ENCODE assay signal across 22 mouse cellular contexts in genomic region chr10:18059807-18060206, GRCm38 (mm10). TPM values are rescaled to one million over a fixed set of nuclear protein-coding genes. Genes with fewer than 3 reads are reported as not detected.
A peak's percentile ranks its signal among the peaks of the same experiment; 100 is the strongest.
DNase-seq lines count a peak whose midpoint lies in the region; ATAC-seq lines count a peak whose summit lies in the region.
"Had no signal": no experiment of that assay in that cellular context is flagged by ENCODE, and none has a peak within 500 bp of the region (broad histone marks: within the 10 kb centered on the region; RNA-seq: fewer than 3 reads in every experiment).

No protein-coding gene starts in this region.

- peaks cover 14% of the 10 kb centered on the region for H3K4me1 ChIP-seq in intestine, embryonic 14.5 days (replicated peaks; ENCODE audit: control insufficient read depth, insufficient read depth, low read length)
- H3K4me1 ChIP-seq in intestine, embryonic 15.5 days (replicated peaks), result peaks cover 13% of the 10 kb centered on the region; the same call in 1 of the 2 replicates

- 75% methylated on average over 13 of the region's 13 CpGs for WGBS in intestine, embryonic 14.5 days
- WGBS in intestine, embryonic 15.5 days, result 66% methylated on average over 13 of the region's 13 CpGs

- DNase-seq in intestine, embryonic 14.5 days (ENCODE audit: low spot score), result peak; percentile 54
- DNase-seq in CD4-positive helper T cell, adult 2 months (ENCODE audit: low read depth, low spot score), result peak; percentile 29
- DNase-seq in fibroblast of lung, adult 2 months (ENCODE audit: low read depth), result peak; percentile 51
- DNase-seq in lung, postnatal 25 days (ENCODE audit: low spot score), result peak; percentile 39
- no peak for DNase-seq in layer of hippocampus, adult 8-10 months (ENCODE audit: low spot score in 2 of 2)
- DNase-seq in right cerebral cortex, postnatal 14 days, result no peak
- DNase-seq: B cell, adult 2 months; cerebellum, adult 8-10 months; gastrocnemius, adult 2 months; heart, adult 18-20 months; heart, postnatal 36 days; kidney, postnatal 4 days; spleen, adult 18-20 months; thymus, postnatal 36 days had no signal

- no peaks in the 10 kb centered on the region for H3K27me3 ChIP-seq in intestine, embryonic 14.5 days (replicated peaks; ENCODE audit: control insufficient read depth, insufficient read depth, low read length)
- H3K27me3 ChIP-seq in intestine, embryonic 15.5 days (replicated peaks), result no peaks in the 10 kb centered on the region
- H3K27me3 ChIP-seq: forebrain, embryonic 12.5 days; liver, embryonic 12.5 days; midbrain, embryonic 13.5 days; Patski had no signal

- no peak overlapping the region for H3K27ac ChIP-seq in intestine, embryonic 14.5 days (ENCODE audit: low read depth)
- no peak overlapping the region for H3K27ac ChIP-seq in intestine, embryonic 15.5 days
- H3K27ac ChIP-seq: embryonic facial prominence, embryonic 10.5 days; forebrain, embryonic 12.5 days; gastrocnemius, adult 2 months; liver, embryonic 12.5 days; midbrain, embryonic 13.5 days had no signal

- H3K4me2 ChIP-seq in intestine, embryonic 14.5 days (ENCODE audit: low read length), result no peak overlapping the region
- no peak overlapping the region for H3K4me2 ChIP-seq in intestine, embryonic 15.5 days (replicated peaks)
- H3K4me2 ChIP-seq: forebrain, embryonic 12.5 days; liver, embryonic 12.5 days; midbrain, embryonic 13.5 days had no signal

- H3K36me3 ChIP-seq in intestine, embryonic 14.5 days (ENCODE audit: control insufficient read depth, insufficient read depth, low read length), result no peaks in the 10 kb centered on the region
- no peaks in the 10 kb centered on the region for H3K36me3 ChIP-seq in intestine, embryonic 15.5 days
- H3K36me3 ChIP-seq: embryonic facial prominence, embryonic 10.5 days; forebrain, embryonic 12.5 days; liver, embryonic 12.5 days; midbrain, embryonic 13.5 days had no signal

- ATAC-seq in intestine, embryonic 14.5 days (replicated peaks; ENCODE audit: low FRiP score, low TSS enrichment, low read depth), result no peak
- ATAC-seq in intestine, embryonic 15.5 days, result no peak
- ATAC-seq: hindbrain, embryonic 16.5 days; liver, embryonic 12.5 days; midbrain, embryonic 13.5 days; Patski had no signal

- no peak overlapping the region for H3K9ac ChIP-seq in intestine, embryonic 14.5 days (ENCODE audit: low read length)
- no peak overlapping the region for H3K9ac ChIP-seq in intestine, embryonic 15.5 days
- H3K9ac ChIP-seq: forebrain, embryonic 12.5 days; liver, embryonic 12.5 days; midbrain, embryonic 13.5 days had no signal

- H3K9me3 ChIP-seq in intestine, embryonic 14.5 days (ENCODE audit: control insufficient read depth, low read length), result no peaks in the 10 kb centered on the region
- no peaks in the 10 kb centered on the region for H3K9me3 ChIP-seq in intestine, embryonic 15.5 days
- H3K9me3 ChIP-seq: embryonic facial prominence, embryonic 10.5 days; forebrain, embryonic 12.5 days; liver, embryonic 12.5 days; midbrain, embryonic 13.5 days had no signal

- H3K4me3 ChIP-seq in intestine, embryonic 14.5 days (ENCODE audit: low read depth, low read length), result no peak overlapping the region
- no peak overlapping the region for H3K4me3 ChIP-seq in intestine, embryonic 15.5 days (replicated peaks)
- H3K4me3 ChIP-seq: embryonic facial prominence, embryonic 10.5 days; forebrain, embryonic 12.5 days; gastrocnemius, adult 2 months; liver, embryonic 12.5 days; midbrain, embryonic 13.5 days; myocyte had no signal

RNA-seq across cellular contexts. Expression of gene Reps1, which starts 4.1 kb away (rescaled TPM):
- 18.3 and 19.8 TPM in 2 replicates for polyA plus RNA-seq in intestine, embryonic 14.5 days (2014; fragmentation: Nextera tagmentation; extraction: Ambion mirVana)
- polyA plus RNA-seq in intestine, embryonic 15.5 days (2015; fragmentation: Nextera tagmentation; extraction: Ambion mirVana), result 14.8 and 15.1 TPM in 2 replicates
- 10 to 100 TPM; 75.5 to 85.7 (median 80.8) TPM for total RNA-seq in layer of hippocampus, adult 8-10 months (2022)

RNA-seq across cellular contexts. Expression of gene Abracl, which starts 36.7 kb away (rescaled TPM):
- polyA plus RNA-seq in intestine, embryonic 14.5 days (2014; fragmentation: Nextera tagmentation; extraction: Ambion mirVana), result 158 and 172 TPM in 2 replicates
- polyA plus RNA-seq in intestine, embryonic 15.5 days (2015; fragmentation: Nextera tagmentation; extraction: Ambion mirVana), result 162 and 194 TPM in 2 replicates
- 10 to 100 TPM; 21.8 to 36.0 (median 28.9) TPM for total RNA-seq in layer of hippocampus, adult 8-10 months (2022)

Comparison
In these comparisons a context has a peak if more than half of its experiments do, and no peak if none do; other contexts are left out.
1. DNase-seq: peak in intestine, embryonic 14.5 days (single experiment), CD4-positive helper T cell, adult 2 months (single experiment), fibroblast of lung, adult 2 months (single experiment) and lung, postnatal 25 days (single experiment); none in layer of hippocampus, adult 8-10 months (0 of 2) and right cerebral cortex, postnatal 14 days (single experiment).